Mouse (Mus musculus) retina, embryonic 14.5 days (tissue): ENCODE results near the gene Sat2.
A peak's percentile ranks its signal among the peaks of the same experiment; 100 is the strongest.

Source experiments
- DNase-seq: peaks from one replicate; pipeline ENCODE4 v3.0.0-alpha.2; 2015; ENCODE audit warnings: low spot score

Sat2 gene

GRCm38 (mm10) chr11:69672211-69672706 is 50.4 kb downstream of the Sat2 start, which contains the start of gene Eif4a1:
Gene Eif4a1 (minus strand): TSS chr11:69672423.
- peak; percentile 100 for DNase-seq
